Mouse (Mus musculus): Measurements from ENCODE around the gene Fam71e1.

DNA sequence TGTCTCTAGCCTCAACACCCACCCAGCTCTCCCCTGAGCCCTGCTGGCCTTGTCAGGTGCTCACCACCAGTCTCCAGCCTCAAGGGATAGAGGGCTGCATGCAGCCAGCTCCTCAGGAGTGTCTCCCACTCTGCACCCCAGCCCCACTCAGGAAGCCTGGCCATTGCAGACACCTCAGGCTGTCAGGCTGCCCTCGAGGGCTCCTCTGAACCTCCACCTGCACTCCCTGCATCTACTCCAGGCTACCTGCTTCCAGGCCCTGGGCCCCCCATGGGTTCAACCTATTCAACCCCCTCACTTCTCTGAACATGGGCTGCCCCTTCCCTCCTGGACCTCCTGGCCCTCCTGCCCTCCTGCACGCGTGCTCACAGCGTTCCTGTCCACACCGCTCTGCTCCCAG, 5.0 kb upstream of the Fam71e1 start:
- no peak for TF ChIP-seq POLR2A (IDR thresholded peaks at IDR 0.05; ENCODE audit: low read depth, low read length)
- TF ChIP-seq CTCF (conservative IDR thresholded peaks at IDR 0.05; ENCODE audit: insufficient read depth, insufficient read length, low read depth, low read length), result no peak

All from kidney, adult 2 months (tissue).